Mouse (Mus musculus): ENCODE data around the gene Ywhag. TPM values are rescaled to one million over a fixed set of nuclear protein-coding genes. Genes with fewer than 3 reads are reported as not detected.

Ywhag gene
- polyA plus RNA-seq, 1 experiment from 2014 or later = 60.1 TPM

DNA sequence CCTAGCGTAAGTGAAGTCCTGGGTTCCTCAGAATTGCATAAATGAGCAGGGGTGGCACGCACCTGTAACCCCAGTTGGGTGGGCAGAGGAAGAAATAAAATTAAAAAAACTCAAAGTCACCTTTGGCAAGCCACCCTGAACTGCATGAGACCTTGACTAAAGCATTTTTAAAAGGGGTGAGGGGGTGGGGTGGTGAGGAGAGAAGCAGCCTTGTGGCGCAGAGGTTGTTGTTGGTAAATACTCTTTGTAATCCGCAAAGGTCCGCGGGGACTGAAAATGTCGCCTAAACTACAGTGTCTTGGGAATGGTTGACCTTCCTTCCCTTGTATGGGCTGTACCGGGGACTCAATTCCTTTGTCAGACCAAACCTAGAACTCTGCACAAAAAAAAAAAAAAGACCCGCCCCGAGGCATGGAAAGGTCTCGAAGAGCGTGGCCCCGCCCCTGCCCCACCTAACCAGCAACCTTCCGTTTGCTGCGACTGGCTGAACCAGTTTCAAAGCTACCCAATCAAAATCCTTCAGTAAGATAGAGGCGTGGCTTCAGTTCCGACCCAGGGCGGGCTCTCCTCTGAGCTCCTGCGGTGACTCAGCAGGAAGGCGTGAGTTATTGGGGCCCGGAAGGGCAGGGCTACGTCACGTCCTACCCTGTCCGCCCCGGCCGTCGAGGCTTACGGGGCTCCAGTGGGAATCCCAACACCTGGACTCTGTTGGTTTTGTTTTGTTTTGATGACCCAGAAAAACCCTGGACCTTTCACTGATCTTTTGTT, 23.0 kb upstream of the Ywhag start:
- Histone ChIP-seq H3K4me2 (ENCODE audit: low read depth, low read length) (peak overlapping the region; percentile 71), H3K9me3 (replicated peaks; ENCODE audit: control insufficient read depth, low read length) (no peaks in the 10 kb centered on the region), H3K27ac (ENCODE audit: low read length) (peak overlapping the region; percentile 87), H3K36me3 (ENCODE audit: control insufficient read depth, insufficient read depth) (no peaks in the 10 kb centered on the region), H3K27me3 (ENCODE audit: control insufficient read depth, insufficient read depth, low read depth, low read length) (no peaks in the 10 kb centered on the region), H3K9ac (ENCODE audit: low read depth, low read length) (peak overlapping the region; percentile 59), H3K4me3 (ENCODE audit: low read depth, low read length) (peak overlapping the region; percentile 51), H3K4me1 (ENCODE audit: control insufficient read depth, low read depth, low read length) (peaks cover 48% of the 10 kb centered on the region)
- WGBS (ENCODE audit: insufficient replicate concordance) = 8% methylated on average over 28 of the region's 28 CpGs
- ATAC-seq (ENCODE audit: low read depth) = peak; percentile 80

GRCm38 (mm10) chr5:135956300-135957206, 22.1 kb upstream of the Ywhag start:
- no peaks in the 10 kb centered on the region for H3K9me3 ChIP-seq (replicated peaks; ENCODE audit: control insufficient read depth, low read length)
- H3K4me2 ChIP-seq (ENCODE audit: low read depth, low read length) = peak overlapping the region; percentile 61
- H3K4me3 ChIP-seq (ENCODE audit: low read depth, low read length) = peak overlapping the region; percentile 34; the same call in 1 of the 2 replicates
- no peaks in the 10 kb centered on the region for H3K27me3 ChIP-seq (ENCODE audit: control insufficient read depth, insufficient read depth, low read depth, low read length)
- ATAC-seq (ENCODE audit: low read depth) = no peak
- H3K9ac ChIP-seq (ENCODE audit: low read depth, low read length) = peak overlapping the region; percentile 28; the same call in 1 of the 2 replicates
- H3K4me1 ChIP-seq (ENCODE audit: control insufficient read depth, low read depth, low read length) = peaks cover 44% of the 10 kb centered on the region
- H3K27ac ChIP-seq (ENCODE audit: low read length) = peak overlapping the region; percentile 70
- WGBS (ENCODE audit: insufficient replicate concordance) = 65% methylated on average over 9 of the region's 9 CpGs
- no peaks in the 10 kb centered on the region for H3K36me3 ChIP-seq (ENCODE audit: control insufficient read depth, insufficient read depth)

- Histone ChIP-seq H3K36me3 (ENCODE audit: control insufficient read depth, insufficient read depth) (no peaks in the 10 kb centered on the region), H3K4me2 (ENCODE audit: low read depth, low read length) (no peak overlapping the region), H3K9me3 (replicated peaks; ENCODE audit: control insufficient read depth, low read length) (no peaks in the 10 kb centered on the region), H3K4me3 (ENCODE audit: low read depth, low read length) (no peak overlapping the region), H3K9ac (ENCODE audit: low read depth, low read length) (no peak overlapping the region), H3K27ac (ENCODE audit: low read length) (no peak overlapping the region), H3K4me1 (ENCODE audit: control insufficient read depth, low read depth, low read length) (peaks cover 25% of the 10 kb centered on the region), H3K27me3 (ENCODE audit: control insufficient read depth, insufficient read depth, low read depth, low read length) (no peaks in the 10 kb centered on the region)
- WGBS (ENCODE audit: insufficient replicate concordance) = 68% methylated on average over 2 of the region's 2 CpGs
- no peak for ATAC-seq (ENCODE audit: low read depth)
Observed at GRCm38 (mm10) chr5:135952830-135953229, 18.4 kb upstream of the Ywhag start.

DNA sequence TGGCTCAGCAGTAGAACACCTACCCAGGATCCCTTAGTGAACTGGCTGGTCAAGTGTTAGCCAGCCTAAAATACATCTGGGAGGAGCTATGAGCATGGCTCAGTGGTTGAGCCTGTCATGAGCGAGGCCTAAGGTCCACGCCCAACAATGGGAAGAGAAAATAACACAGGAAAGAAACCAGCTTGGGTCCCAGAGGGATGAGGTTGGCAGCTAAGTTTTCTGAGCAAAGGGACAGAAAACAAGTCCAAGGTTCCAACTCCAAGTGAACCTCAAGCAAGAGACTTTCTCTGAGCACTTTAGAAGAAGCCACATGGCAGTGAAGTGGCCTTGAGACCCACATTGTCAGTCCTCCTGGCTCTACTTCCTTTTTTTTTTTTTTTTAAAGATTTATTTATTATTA, 17.2 kb upstream of the Ywhag start:
- no peak overlapping the region; the same call in 1 of the 2 replicates for H3K9ac ChIP-seq (ENCODE audit: low read depth, low read length)
- WGBS (ENCODE audit: insufficient replicate concordance) = 54% methylated on average over 2 of the region's 2 CpGs
- H3K27ac ChIP-seq (ENCODE audit: low read length) = peak overlapping the region; percentile 64
- no peaks in the 10 kb centered on the region for H3K9me3 ChIP-seq (replicated peaks; ENCODE audit: control insufficient read depth, low read length)
- peaks cover 17% of the 10 kb centered on the region for H3K4me1 ChIP-seq (ENCODE audit: control insufficient read depth, low read depth, low read length)
- ATAC-seq (ENCODE audit: low read depth) = peak; percentile 58
- H3K4me3 ChIP-seq (ENCODE audit: low read depth, low read length) = no peak overlapping the region
- H3K27me3 ChIP-seq (ENCODE audit: control insufficient read depth, insufficient read depth, low read depth, low read length) = no peaks in the 10 kb centered on the region
- peak overlapping the region; percentile 49 for H3K4me2 ChIP-seq (ENCODE audit: low read depth, low read length)
- H3K36me3 ChIP-seq (ENCODE audit: control insufficient read depth, insufficient read depth) = no peaks in the 10 kb centered on the region

- Histone ChIP-seq H3K4me2 (ENCODE audit: low read depth, low read length) (peak overlapping the region; percentile 49), H3K27me3 (ENCODE audit: control insufficient read depth, insufficient read depth, low read depth, low read length) (no peaks in the 10 kb centered on the region), H3K9me3 (replicated peaks; ENCODE audit: control insufficient read depth, low read length) (no peaks in the 10 kb centered on the region), H3K9ac (ENCODE audit: low read depth, low read length) (peak overlapping the region; percentile 23), H3K4me1 (ENCODE audit: control insufficient read depth, low read depth, low read length) (peaks cover 15% of the 10 kb centered on the region), H3K36me3 (ENCODE audit: control insufficient read depth, insufficient read depth) (no peaks in the 10 kb centered on the region), H3K4me3 (ENCODE audit: low read depth, low read length) (no peak overlapping the region; the same call in 1 of the 2 replicates), H3K27ac (ENCODE audit: low read length) (peak overlapping the region; percentile 64)
- peak; percentile 82 for ATAC-seq (ENCODE audit: low read depth)
- WGBS (ENCODE audit: insufficient replicate concordance) = 51% methylated on average over 11 of the region's 11 CpGs
Observed at GRCm38 (mm10) chr5:135950710-135951412, 16.4 kb upstream of the Ywhag start.

- 77% methylated on average over 5 of the region's 5 CpGs for WGBS (ENCODE audit: insufficient replicate concordance)
- H3K4me1 ChIP-seq (ENCODE audit: control insufficient read depth, low read depth, low read length) = peaks cover 13% of the 10 kb centered on the region
- no peaks in the 10 kb centered on the region for H3K27me3 ChIP-seq (ENCODE audit: control insufficient read depth, insufficient read depth, low read depth, low read length)
- no peaks in the 10 kb centered on the region for H3K36me3 ChIP-seq (ENCODE audit: control insufficient read depth, insufficient read depth)
- no peak overlapping the region for H3K4me3 ChIP-seq (ENCODE audit: low read depth, low read length)
- no peaks in the 10 kb centered on the region for H3K9me3 ChIP-seq (replicated peaks; ENCODE audit: control insufficient read depth, low read length)
- no peak overlapping the region for H3K9ac ChIP-seq (ENCODE audit: low read depth, low read length)
- no peak overlapping the region for H3K4me2 ChIP-seq (ENCODE audit: low read depth, low read length)
- H3K27ac ChIP-seq (ENCODE audit: low read length) = no peak overlapping the region
- ATAC-seq (ENCODE audit: low read depth) = no peak
Observed at GRCm38 (mm10) chr5:135946621-135947020, 12.2 kb upstream of the Ywhag start.

DNA sequence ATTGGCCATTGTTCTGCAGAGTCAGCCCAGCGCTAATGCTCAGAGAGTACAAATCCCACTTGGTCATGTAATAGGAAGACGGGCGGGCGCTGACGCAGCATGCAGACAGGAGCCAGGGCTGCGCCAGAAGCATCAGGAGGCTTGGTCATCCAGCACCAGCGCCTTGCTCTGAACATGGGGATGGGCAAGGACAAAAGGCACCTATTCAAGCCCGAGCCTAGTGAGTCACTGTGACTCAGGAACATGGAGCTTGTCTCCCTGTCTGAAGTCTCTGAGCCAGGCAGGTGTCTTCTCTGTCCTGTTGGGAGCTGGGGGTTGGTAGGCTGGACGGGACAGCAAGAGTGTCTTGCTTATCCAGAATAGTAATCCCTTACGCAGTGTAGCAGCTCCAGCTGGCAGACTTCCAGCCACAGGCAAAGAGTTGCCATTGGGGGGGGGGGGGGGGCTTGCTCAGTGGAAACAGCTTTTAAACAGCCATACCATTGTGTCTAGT, 11.5 kb upstream of the Ywhag start:
- Histone ChIP-seq H3K9ac (ENCODE audit: low read depth, low read length) (no peak overlapping the region), H3K4me2 (ENCODE audit: low read depth, low read length) (no peak overlapping the region), H3K9me3 (replicated peaks; ENCODE audit: control insufficient read depth, low read length) (no peaks in the 10 kb centered on the region), H3K4me3 (ENCODE audit: low read depth, low read length) (no peak overlapping the region), H3K27me3 (ENCODE audit: control insufficient read depth, insufficient read depth, low read depth, low read length) (no peaks in the 10 kb centered on the region), H3K36me3 (ENCODE audit: control insufficient read depth, insufficient read depth) (no peaks in the 10 kb centered on the region), H3K4me1 (ENCODE audit: control insufficient read depth, low read depth, low read length) (peaks cover 6% of the 10 kb centered on the region), H3K27ac (ENCODE audit: low read length) (no peak overlapping the region)
- whole genome bisulfite sequencing (ENCODE audit: insufficient replicate concordance) = 60% methylated on average over 10 of the region's 10 CpGs
- ATAC-seq (ENCODE audit: low read depth) = no peak

DNA sequence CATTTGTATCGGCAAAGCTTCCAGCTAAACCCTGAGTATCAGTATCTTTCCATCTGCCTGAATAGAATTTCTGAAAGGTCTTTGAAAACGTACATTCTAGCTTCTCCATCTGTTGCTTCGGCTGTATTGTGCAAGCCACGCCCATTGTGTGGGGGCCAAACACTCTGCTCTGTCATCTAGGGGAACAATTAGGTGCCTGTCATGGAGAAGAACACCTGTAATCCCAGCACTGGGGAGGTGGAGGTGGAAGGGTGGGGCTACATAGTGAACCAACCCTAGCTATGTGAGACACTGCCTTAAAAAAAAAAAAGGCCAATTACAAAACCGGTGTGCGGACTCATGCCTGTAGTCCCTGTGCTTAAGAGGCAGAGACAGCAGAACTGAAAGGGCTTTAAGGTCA, 8.3 kb upstream of the Ywhag start:
- no peaks in the 10 kb centered on the region for H3K4me1 ChIP-seq (ENCODE audit: control insufficient read depth, low read depth, low read length)
- H3K36me3 ChIP-seq (ENCODE audit: control insufficient read depth, insufficient read depth) = no peaks in the 10 kb centered on the region
- H3K4me2 ChIP-seq (ENCODE audit: low read depth, low read length) = no peak overlapping the region
- 46% methylated on average over 6 of the region's 6 CpGs for WGBS (ENCODE audit: insufficient replicate concordance)
- no peak overlapping the region for H3K27ac ChIP-seq (ENCODE audit: low read length)
- H3K9me3 ChIP-seq (replicated peaks; ENCODE audit: control insufficient read depth, low read length) = no peaks in the 10 kb centered on the region
- no peaks in the 10 kb centered on the region for H3K27me3 ChIP-seq (ENCODE audit: control insufficient read depth, insufficient read depth, low read depth, low read length)
- H3K4me3 ChIP-seq (ENCODE audit: low read depth, low read length) = no peak overlapping the region
- ATAC-seq (ENCODE audit: low read depth) = no peak
- H3K9ac ChIP-seq (ENCODE audit: low read depth, low read length) = no peak overlapping the region
